Mouse (Mus musculus) C2C12 (cell line): ENCODE data around the gene Rhoq.

ENCODE experiments used
- CTCF ChIP-seq: IDR thresholded peaks from one replicate; pipeline ENCODE4 v1.5.1; 2011; ENCODE audit not compliant: control insufficient read depth, insufficient read depth, insufficient read length
- MAX ChIP-seq: IDR thresholded peaks from one replicate; pipeline ENCODE4 v1.6.1; 2011; ENCODE audit warnings: mild to moderate bottlenecking, control low read depth

- TF ChIP-seq CTCF (no peak), MAX (no peak)
These were observed 62.5 kb downstream of the Rhoq start, which contains the start of the genes Pigf and Cript for GRCm38 (mm10) chr17:87025269-87025949.
